Comparison of ENCODE assay signal across 25 mouse cellular contexts in the genomic region with DNA sequence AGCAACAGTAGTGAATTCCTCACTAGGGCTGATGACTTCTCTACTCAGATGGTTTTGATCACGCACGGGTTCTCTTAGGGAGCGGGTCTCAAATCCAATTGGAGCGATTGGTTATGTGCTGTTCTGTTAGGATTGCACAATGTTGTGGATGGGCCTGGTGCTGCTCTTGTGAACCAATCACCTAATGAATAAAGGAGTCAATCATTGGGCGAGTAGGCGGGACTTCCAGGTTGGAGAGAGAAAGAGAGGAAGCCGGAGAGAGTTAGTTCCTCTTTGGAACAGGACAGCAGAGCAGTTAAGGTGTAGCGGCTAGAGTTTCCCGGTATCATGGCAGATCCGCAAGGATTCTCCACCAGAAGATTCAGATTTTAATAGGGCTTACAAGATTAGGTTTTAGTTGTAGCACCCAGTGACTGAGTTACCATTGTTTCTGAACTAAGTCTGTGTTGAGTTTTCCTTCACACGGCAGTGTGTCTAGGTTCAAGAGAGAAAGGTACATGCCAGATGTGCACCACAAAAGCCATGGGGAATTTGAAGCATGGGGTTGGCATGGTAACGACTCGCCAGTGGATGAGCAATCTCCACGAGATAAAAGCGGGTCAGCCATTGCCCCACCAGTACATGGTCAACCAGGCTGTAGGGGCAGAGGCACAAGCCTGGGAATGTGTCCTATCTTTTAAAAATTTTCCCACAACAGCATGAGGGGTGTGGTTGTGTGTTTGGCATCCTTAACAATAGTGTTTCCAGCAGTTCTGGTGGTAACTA.
DNase-seq lines count a peak whose midpoint lies in the region; ATAC-seq and TF ChIP-seq lines count a peak whose summit lies in the region.
"Had no signal": no experiment of that assay in that cellular context is flagged by ENCODE, and none has a peak within 500 bp of the region (broad histone marks: within the 10 kb centered on the region; RNA-seq: fewer than 3 reads in every experiment).

No protein-coding gene starts in this region.

- no peaks in the 10 kb centered on the region for H3K36me3 ChIP-seq in E14TG2a.4 (ENCODE audit: insufficient read depth, low read length)
- no peaks in the 10 kb centered on the region for H3K36me3 ChIP-seq in thymus, adult 2 months (ENCODE audit: control insufficient read depth, insufficient read depth, low read length)
- H3K36me3 ChIP-seq in intestine, embryonic 16.5 days (ENCODE audit: control insufficient read depth, insufficient read depth, low read length): no peaks in the 10 kb centered on the region
- H3K36me3 ChIP-seq: embryonic facial prominence, embryonic 12.5 days; embryonic facial prominence, embryonic 15.5 days; heart, embryonic 12.5 days; heart, embryonic 15.5 days had no signal

- ATAC-seq in intestine, embryonic 16.5 days: no peak
- ATAC-seq: forebrain, embryonic 14.5 days; hindbrain, postnatal 0 days; inflammation-experienced regulatory T-cells, adult 6 months; intestine, postnatal 0 days; Patski had no signal

- peaks cover 7% of the 10 kb centered on the region for H3K27me3 ChIP-seq in E14TG2a.4 (ENCODE audit: insufficient read depth, low read length)
- H3K27me3 ChIP-seq in thymus, adult 2 months (ENCODE audit: control insufficient read depth, insufficient read depth, low read length): no peaks in the 10 kb centered on the region
- H3K27me3 ChIP-seq in intestine, embryonic 16.5 days (replicated peaks; ENCODE audit: control insufficient read depth, insufficient read depth, low read length): no peaks in the 10 kb centered on the region
- H3K27me3 ChIP-seq: embryonic facial prominence, embryonic 12.5 days; embryonic facial prominence, embryonic 15.5 days; heart, embryonic 12.5 days; heart, embryonic 15.5 days; Patski had no signal

- 97% methylated on average over 15 of the region's 15 CpGs for WGBS in thymus, adult 2 months
- WGBS in intestine, embryonic 16.5 days: 91% methylated on average over 15 of the region's 15 CpGs

- DNase-seq in 3T3-L1 (ENCODE audit: low read depth, low spot score) (peak; percentile 46), ZHBTc4 (ENCODE audit: low read depth, low spot score) (peak; percentile 75)
- peak; percentile 12 for DNase-seq in Muller cell, postnatal 12 days (ENCODE audit: inconsistent ontology term)
- no peak for DNase-seq in thymus, adult 2 months
- DNase-seq: adrenal gland, postnatal 14 days; cerebellum, adult 11 months; cerebellum, adult 2 months; cerebellum, adult 9-11 months; cerebellum, postnatal 25 days; gastrocnemius, postnatal 25 days; heart, postnatal 10 days; heart, postnatal 36 days; kidney, adult 2 months had no signal

- no peak for TF ChIP-seq CTCF in E14TG2a.4 (conservative IDR thresholded peaks at IDR 0.05; ENCODE audit: low read length)
- TF ChIP-seq CTCF in thymus, adult 2 months (IDR thresholded peaks at IDR 0.05; ENCODE audit: borderline replicate concordance, control insufficient read depth, extremely low read depth, insufficient read depth, low read length, poor library complexity): no peak

- H3K4me2 ChIP-seq in intestine, embryonic 16.5 days (ENCODE audit: low read depth, low read length): no peak overlapping the region
- H3K4me2 ChIP-seq: embryonic facial prominence, embryonic 12.5 days; embryonic facial prominence, embryonic 15.5 days; heart, embryonic 12.5 days; heart, embryonic 15.5 days; hindbrain, embryonic 14.5 days had no signal

- H3K4me3 ChIP-seq in E14TG2a.4 (replicated peaks; ENCODE audit: low read length): peak overlapping the region; percentile 27; the same call in 1 of the 2 replicates
- H3K4me3 ChIP-seq in thymus, adult 2 months (ENCODE audit: control insufficient read depth, insufficient read depth, low read length): no peak overlapping the region
- no peak overlapping the region for H3K4me3 ChIP-seq in intestine, embryonic 16.5 days (ENCODE audit: low read length)
- H3K4me3 ChIP-seq: embryonic facial prominence, embryonic 12.5 days; embryonic facial prominence, embryonic 15.5 days; heart, embryonic 12.5 days; heart, embryonic 15.5 days had no signal

- H3K9ac ChIP-seq in intestine, embryonic 16.5 days (ENCODE audit: low read depth, low read length): no peak overlapping the region
- H3K9ac ChIP-seq: embryonic facial prominence, embryonic 12.5 days; embryonic facial prominence, embryonic 15.5 days; heart, embryonic 12.5 days; heart, embryonic 15.5 days; hindbrain, embryonic 14.5 days had no signal

- TF ChIP-seq POLR2A in thymus, adult 2 months (IDR thresholded peaks at IDR 0.05; ENCODE audit: control insufficient read depth, extremely low read depth, insufficient read depth, low read length, poor library complexity): no peak

- H3K9me3 ChIP-seq in E14TG2a.4 (ENCODE audit: low read length): no peaks in the 10 kb centered on the region
- H3K9me3 ChIP-seq in intestine, embryonic 16.5 days (ENCODE audit: control insufficient read depth, low read length): no peaks in the 10 kb centered on the region
- H3K9me3 ChIP-seq: embryonic facial prominence, embryonic 12.5 days; embryonic facial prominence, embryonic 15.5 days; heart, embryonic 12.5 days; heart, embryonic 15.5 days had no signal

- H3K27ac ChIP-seq in thymus, adult 2 months (ENCODE audit: control insufficient read depth, insufficient read depth, low read length): no peak overlapping the region
- H3K27ac ChIP-seq in intestine, embryonic 16.5 days (ENCODE audit: low read length): no peak overlapping the region
- H3K27ac ChIP-seq: embryonic facial prominence, embryonic 12.5 days; embryonic facial prominence, embryonic 15.5 days; heart, embryonic 15.5 days; hindbrain, embryonic 14.5 days; hindbrain, postnatal 0 days had no signal

- peaks cover 20% of the 10 kb centered on the region for H3K4me1 ChIP-seq in E14TG2a.4 (replicated peaks; ENCODE audit: low read depth, low read length)
- peaks cover 21% of the 10 kb centered on the region for H3K4me1 ChIP-seq in thymus, adult 2 months (replicated peaks; ENCODE audit: control insufficient read depth, insufficient read depth, low read length)
- H3K4me1 ChIP-seq in intestine, embryonic 16.5 days (ENCODE audit: control insufficient read depth, insufficient read depth, low read length): no peaks in the 10 kb centered on the region
- H3K4me1 ChIP-seq: heart, embryonic 12.5 days; heart, embryonic 15.5 days had no signal
